Mouse (Mus musculus) 416B (cell line): ENCODE results near the gene Olfr398.

Source experiments
- DNase-seq: peaks from one replicate; pipeline ENCODE4 v3.0.0; 2011; ENCODE audit warnings: low read depth

The Olfr398 gene

DNA sequence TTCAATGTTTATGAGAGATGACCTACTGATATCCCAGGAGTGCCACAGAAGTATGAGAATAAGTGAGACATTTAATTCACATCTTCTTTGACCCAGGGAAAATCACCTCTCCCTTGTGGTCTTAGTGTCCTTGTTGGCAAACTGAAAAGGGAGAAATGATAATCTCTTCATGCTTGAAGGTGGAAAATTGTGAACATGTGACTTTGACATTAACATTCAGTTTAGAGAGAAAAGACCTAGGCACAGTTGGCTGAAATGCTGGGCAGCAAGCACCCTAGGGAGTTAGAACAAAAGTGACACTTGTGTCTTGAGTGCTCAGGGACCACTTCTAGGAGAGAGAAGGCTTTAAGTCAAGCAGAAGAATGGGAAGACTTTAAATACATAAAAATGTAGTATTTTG, at the start of gene Olfr398:
Olfr398 (minus strand) TSS at position 101 of the 400 bp plus-strand sequence.
- no peak for DNase-seq

DNA sequence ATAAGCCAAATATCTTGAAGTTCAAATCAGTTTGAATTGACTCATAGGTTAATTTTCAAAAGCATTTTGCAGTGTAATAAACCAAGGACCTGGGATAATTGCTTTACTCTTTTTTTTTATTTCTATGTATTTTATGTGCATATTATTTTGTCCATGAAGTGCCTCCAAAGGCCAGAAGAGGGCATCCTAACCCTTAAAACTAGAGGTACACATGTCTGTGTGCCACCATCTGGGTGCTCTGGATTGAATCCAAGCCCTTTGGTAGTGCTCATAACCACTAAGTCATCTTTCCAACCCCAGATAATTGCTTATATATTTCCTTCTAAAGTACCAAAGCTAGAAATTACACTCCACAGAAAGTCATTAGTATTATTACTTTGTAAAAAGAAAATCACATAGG, 2.9 kb upstream of the Olfr398 start:
- peak; percentile 53 for DNase-seq

DNA sequence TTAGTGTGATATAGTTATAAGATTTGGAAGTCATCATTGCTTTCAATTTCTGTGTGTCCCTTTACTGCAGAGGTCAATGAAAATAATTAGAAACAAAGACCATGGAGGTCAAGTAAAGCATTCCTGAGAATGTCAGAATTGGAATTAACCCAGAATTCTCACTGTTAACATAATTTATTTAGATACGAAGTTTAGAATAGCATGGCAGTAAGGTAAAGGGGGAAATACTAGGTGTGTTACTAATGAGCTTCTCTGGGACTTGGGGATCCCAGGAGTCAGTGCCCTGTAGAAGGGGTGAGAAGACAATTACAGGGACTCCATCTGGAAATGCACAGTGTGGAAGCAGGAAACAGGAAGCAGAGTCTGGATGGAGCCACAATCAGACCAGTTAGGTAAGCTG, 29.7 kb downstream of the Olfr398 start, which contains the start of gene Olfr397:
Olfr397 (plus strand) TSS at position 301 of the 400 bp plus-strand sequence.
- no peak for DNase-seq

DNA sequence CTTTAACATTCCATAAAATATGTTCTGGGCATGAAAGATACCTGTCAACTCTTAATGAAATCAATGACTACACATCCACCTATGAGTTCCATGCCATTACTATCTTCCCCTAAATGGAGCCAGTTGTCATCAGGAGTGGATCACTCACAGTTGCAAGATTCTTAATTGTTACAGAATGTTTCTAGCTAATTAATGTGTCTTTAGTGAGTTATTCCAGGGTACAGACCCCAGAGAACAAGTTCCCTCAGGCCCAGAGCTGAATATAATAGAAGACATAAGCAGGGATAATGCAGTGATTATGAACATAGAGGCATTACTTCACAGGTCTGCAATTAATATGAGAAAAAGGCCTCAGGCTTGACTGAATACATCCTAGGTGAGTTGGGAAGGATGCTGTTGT, 53.8 kb downstream of the Olfr398 start, which contains the start of gene Olfr23:
Olfr23 (plus strand) TSS at position 301 of the 400 bp plus-strand sequence.
- DNase-seq: no peak
